Mouse (Mus musculus) embryonic fibroblast, embryonic 13.5 days (primary cell): ENCODE results near the gene Med4. TPM values are rescaled to one million over a fixed set of nuclear protein-coding genes. Genes with fewer than 3 reads are reported as not detected.
A peak's percentile ranks its signal among the peaks of the same experiment; 100 is the strongest.
"Not testable (repeated sequence)": the region's sequence is repeated elsewhere in the genome, so short reads cannot be mapped to it uniquely, and the experiment has no call there.

Experiments used
- H3K27ac ChIP-seq: 2 replicates; pipeline ENCODE4 v1.5.1; 2012; ENCODE audit warnings: low read length, control low read depth, inconsistent platforms; ENCODE audit not compliant: insufficient read depth
- H3K4me1 ChIP-seq: 2 replicates; pipeline ENCODE4 v1.6.1; 2011; ENCODE audit warnings: low read length; ENCODE audit not compliant: control insufficient read depth, insufficient read depth
- H3K4me3 ChIP-seq: 2 replicates; pipeline ENCODE4 v1.5.1; 2011; ENCODE audit warnings: mild to moderate bottlenecking, control low read depth, low read length; ENCODE audit not compliant: insufficient read depth
- CTCF ChIP-seq: IDR thresholded peaks from 2 replicates; pipeline ENCODE4 v1.5.1; 2011; ENCODE audit warnings: mild to moderate bottlenecking, control low read depth, low read length, moderate library complexity, borderline replicate concordance; ENCODE audit not compliant: insufficient read depth
- POLR2A ChIP-seq: IDR thresholded peaks from 2 replicates; pipeline ENCODE4 v1.6.1; 2011; ENCODE audit warnings: low read depth, mild to moderate bottlenecking, control low read depth, low read length, moderate library complexity
- polyA plus RNA-seq: library from polyadenylated mRNA; stranded (reverse); fragments of >200 nt; gene quantifications from 2 replicates; pipeline ENCODE4 v1.2.4, GENCODE M21; 2011; ENCODE audit warnings: low read depth; ENCODE audit not compliant: missing spikeins, insufficient read length

The Med4 gene
- polyA plus RNA-seq, 1 experiment, result 26.5 TPM

- Histone ChIP-seq H3K4me1 (no peaks in the 10 kb centered on the region), H3K27ac (peak within 1 kb of the TSS; percentile 62; the same call in 1 of the 2 replicates), H3K4me3 (peak within 1 kb of the TSS; percentile 60)
- peak; percentile 90 for TF ChIP-seq CTCF
- TF ChIP-seq POLR2A, result peak; percentile 25; the same call in 1 of the 2 replicates
Measured at GRCm38 (mm10) chr14:73524766-73525448, 15.1 kb downstream of the Med4 start, which contains the start of gene Sucla2. Gene Sucla2, plus strand, starts transcription at chr14:73525319.

- H3K4me3 ChIP-seq, H3K4me1 ChIP-seq, H3K27ac ChIP-seq: not testable (repeated sequence)
Measured at GRCm38 (mm10) chr14:73528661-73529060, 18.8 kb downstream of the Med4 start.

- no peak for TF ChIP-seq POLR2A
- TF ChIP-seq CTCF, result no peak
- no peak overlapping the region for H3K27ac ChIP-seq
- no peaks in the 10 kb centered on the region for H3K4me1 ChIP-seq
- no peak overlapping the region for H3K4me3 ChIP-seq
Measured at GRCm38 (mm10) chr14:73533755-73534465, 24.1 kb downstream of the Med4 start.

GRCm38 (mm10) chr14:73535641-73536040 is 25.8 kb downstream of the Med4 start:
- H3K4me1 ChIP-seq, result no peaks in the 10 kb centered on the region
- TF ChIP-seq CTCF (no peak), POLR2A (no peak)
- no peak overlapping the region for H3K4me3 ChIP-seq
- H3K27ac ChIP-seq, result no peak overlapping the region

- TF ChIP-seq POLR2A (no peak), CTCF (no peak)
- H3K27ac ChIP-seq, result no peak overlapping the region
Measured at GRCm38 (mm10) chr14:73543781-73544180, 34.0 kb downstream of the Med4 start.

GRCm38 (mm10) chr14:73547034-73547433 is 37.2 kb downstream of the Med4 start:
- Histone ChIP-seq H3K4me3 (no peak overlapping the region), H3K4me1 (no peaks in the 10 kb centered on the region), H3K27ac (no peak overlapping the region)
- TF ChIP-seq CTCF, result no peak
- TF ChIP-seq POLR2A, result no peak

More at GRCm38 (mm10) chr14:73543781-73544180, 34.0 kb downstream of the Med4 start:
- Histone ChIP-seq H3K4me1 (no peaks in the 10 kb centered on the region), H3K4me3 (no peak overlapping the region)

- H3K4me1 ChIP-seq, result no peaks in the 10 kb centered on the region
- no peak within 1 kb of the TSS for H3K4me3 ChIP-seq
- TF ChIP-seq CTCF, result no peak
- no peak for TF ChIP-seq POLR2A
- H3K27ac ChIP-seq, result no peak within 1 kb of the TSS
Measured at GRCm38 (mm10) chr14:73548051-73548450, 38.2 kb downstream of the Med4 start, which contains the start of gene Nudt15. Gene Nudt15, minus strand, starts transcription at chr14:73548242.

GRCm38 (mm10) chr14:73550291-73550690 is 40.5 kb downstream of the Med4 start:
- H3K4me1 ChIP-seq, result no peaks in the 10 kb centered on the region
- no peak overlapping the region for H3K4me3 ChIP-seq
- no peak overlapping the region for H3K27ac ChIP-seq
- TF ChIP-seq POLR2A (no peak), CTCF (no peak)

- Histone ChIP-seq H3K27ac (no peak overlapping the region), H3K4me1 (no peaks in the 10 kb centered on the region), H3K4me3 (no peak overlapping the region)
- no peak for TF ChIP-seq POLR2A
- no peak for TF ChIP-seq CTCF
Measured at GRCm38 (mm10) chr14:73550732-73551131, 40.9 kb downstream of the Med4 start.

- TF ChIP-seq CTCF (no peak), POLR2A (no peak)
- Histone ChIP-seq H3K4me1 (no peaks in the 10 kb centered on the region), H3K27ac (no peak overlapping the region), H3K4me3 (no peak overlapping the region)
Measured at GRCm38 (mm10) chr14:73551164-73551563, 41.3 kb downstream of the Med4 start.
